Mouse (Mus musculus) erythroblast, embryonic 14.5 days (primary cell): ENCODE data around the gene Dpep3. TPM values are rescaled to one million over a fixed set of nuclear protein-coding genes. Genes with fewer than 3 reads are reported as not detected.

Source experiments
- H3K27me3 ChIP-seq: 2 replicates; pipeline ENCODE4 v1.6.1; 2012; ENCODE audit warnings: inconsistent platforms; ENCODE audit not compliant: control insufficient read depth
- H3K36me3 ChIP-seq: 2 replicates; pipeline ENCODE4 v1.6.1; 2012; ENCODE audit warnings: mild to moderate bottlenecking, inconsistent platforms; ENCODE audit not compliant: control insufficient read depth
- H3K4me1 ChIP-seq: 2 replicates; pipeline ENCODE4 v1.6.1; 2012; ENCODE audit warnings: inconsistent platforms; ENCODE audit not compliant: control insufficient read depth
- H3K4me3 ChIP-seq: replicated peaks from 2 replicates; pipeline ENCODE3; 2012; ENCODE audit warnings: moderate library complexity, mild to moderate bottlenecking, inconsistent platforms
- H3K9me3 ChIP-seq: 2 replicates; pipeline ENCODE4 v1.6.1; 2012; ENCODE audit warnings: low read length, inconsistent platforms, mixed read lengths; ENCODE audit not compliant: control insufficient read depth
- GATA1 ChIP-seq: IDR thresholded peaks from 2 replicates; pipeline ENCODE4 v1.6.1; 2012; ENCODE audit warnings: low read length, inconsistent platforms, mixed read lengths
- TAL1 ChIP-seq: IDR thresholded peaks from 3 replicates; pipeline ENCODE4 v1.6.1; 2012; ENCODE audit warnings: low read length, inconsistent platforms, mixed read lengths
- polyA plus RNA-seq: library from polyadenylated mRNA; stranded (reverse); fragments of >175 nt; gene quantifications from 2 replicates; pipeline ENCODE4 v1.2.3, GENCODE M21; 2012

The Dpep3 gene
- polyA plus RNA-seq, 1 experiment = not detected

GRCm38 (mm10) chr8:105943321-105943739, 35.9 kb downstream of the Dpep3 start, which contains the start of gene Lcat:
TSS of gene Lcat (minus strand) at chr8:105943382.
- TF ChIP-seq TAL1 (no peak), GATA1 (no peak)
- no peaks in the 10 kb centered on the region for H3K9me3 ChIP-seq
- H3K27me3 ChIP-seq = no peaks in the 10 kb centered on the region
- peak within 1 kb of the TSS; percentile 54 for H3K4me3 ChIP-seq
- H3K4me1 ChIP-seq = peaks cover 27% of the 10 kb centered on the region
- peaks cover 83% of the 10 kb centered on the region for H3K36me3 ChIP-seq

GRCm38 (mm10) chr8:105942542-105942941, 36.7 kb downstream of the Dpep3 start:
- Histone ChIP-seq H3K9me3 (no peaks in the 10 kb centered on the region), H3K36me3 (peaks cover 75% of the 10 kb centered on the region), H3K4me3 (peak overlapping the region; percentile 54), H3K27me3 (no peaks in the 10 kb centered on the region), H3K4me1 (peaks cover 35% of the 10 kb centered on the region)
- TF ChIP-seq TAL1 (no peak), GATA1 (no peak)

- H3K4me1 ChIP-seq = peaks cover 40% of the 10 kb centered on the region
- H3K9me3 ChIP-seq = no peaks in the 10 kb centered on the region
- TF ChIP-seq GATA1 = no peak
- TF ChIP-seq TAL1 = no peak
- H3K36me3 ChIP-seq = peaks cover 70% of the 10 kb centered on the region
- H3K27me3 ChIP-seq = no peaks in the 10 kb centered on the region
- H3K4me3 ChIP-seq = peak overlapping the region; percentile 54
These were observed 37.2 kb downstream of the Dpep3 start for GRCm38 (mm10) chr8:105942026-105942425.

DNA sequence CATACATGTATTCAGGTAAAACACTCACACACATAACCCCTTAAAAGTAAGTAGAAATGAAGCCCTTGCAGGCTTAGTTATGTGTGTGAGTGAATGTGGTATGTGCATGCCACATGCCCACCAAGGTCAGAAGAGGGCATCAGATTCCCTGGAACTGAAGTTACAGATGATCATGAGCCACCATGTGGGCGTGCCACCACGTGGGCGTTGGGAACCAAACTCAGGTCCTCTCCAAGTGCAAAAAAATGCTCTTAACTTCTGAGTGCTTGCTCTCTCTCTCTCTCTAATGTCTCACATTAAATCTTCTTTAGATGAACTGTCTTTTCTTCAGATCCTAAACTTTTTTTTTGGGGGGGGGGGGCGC, 40.9 kb downstream of the Dpep3 start, which contains the start of gene Psmb10:
Psmb10 (minus strand) TSS at position 139 of the 364 bp plus-strand sequence.
- H3K27me3 ChIP-seq = no peaks in the 10 kb centered on the region
- H3K4me1 ChIP-seq = peaks cover 64% of the 10 kb centered on the region
- no peak for TF ChIP-seq GATA1
- TF ChIP-seq TAL1 = no peak
- H3K36me3 ChIP-seq = peaks cover 42% of the 10 kb centered on the region
- H3K4me3 ChIP-seq = peak within 1 kb of the TSS; percentile 70
- H3K9me3 ChIP-seq = no peaks in the 10 kb centered on the region

- Histone ChIP-seq H3K9me3 (no peaks in the 10 kb centered on the region), H3K4me1 (peaks cover 64% of the 10 kb centered on the region), H3K36me3 (peaks cover 42% of the 10 kb centered on the region), H3K4me3 (peak overlapping the region; percentile 70), H3K27me3 (no peaks in the 10 kb centered on the region)
- TF ChIP-seq TAL1 (no peak), GATA1 (no peak)
These were observed 41.5 kb downstream of the Dpep3 start for GRCm38 (mm10) chr8:105937496-105938305.

GRCm38 (mm10) chr8:105936866-105937475, 42.3 kb downstream of the Dpep3 start:
- no peaks in the 10 kb centered on the region for H3K27me3 ChIP-seq
- peaks cover 65% of the 10 kb centered on the region for H3K4me1 ChIP-seq
- TF ChIP-seq TAL1 (no peak), GATA1 (no peak)
- H3K36me3 ChIP-seq = peaks cover 42% of the 10 kb centered on the region
- peak overlapping the region; percentile 70 for H3K4me3 ChIP-seq
- H3K9me3 ChIP-seq = no peaks in the 10 kb centered on the region

DNA sequence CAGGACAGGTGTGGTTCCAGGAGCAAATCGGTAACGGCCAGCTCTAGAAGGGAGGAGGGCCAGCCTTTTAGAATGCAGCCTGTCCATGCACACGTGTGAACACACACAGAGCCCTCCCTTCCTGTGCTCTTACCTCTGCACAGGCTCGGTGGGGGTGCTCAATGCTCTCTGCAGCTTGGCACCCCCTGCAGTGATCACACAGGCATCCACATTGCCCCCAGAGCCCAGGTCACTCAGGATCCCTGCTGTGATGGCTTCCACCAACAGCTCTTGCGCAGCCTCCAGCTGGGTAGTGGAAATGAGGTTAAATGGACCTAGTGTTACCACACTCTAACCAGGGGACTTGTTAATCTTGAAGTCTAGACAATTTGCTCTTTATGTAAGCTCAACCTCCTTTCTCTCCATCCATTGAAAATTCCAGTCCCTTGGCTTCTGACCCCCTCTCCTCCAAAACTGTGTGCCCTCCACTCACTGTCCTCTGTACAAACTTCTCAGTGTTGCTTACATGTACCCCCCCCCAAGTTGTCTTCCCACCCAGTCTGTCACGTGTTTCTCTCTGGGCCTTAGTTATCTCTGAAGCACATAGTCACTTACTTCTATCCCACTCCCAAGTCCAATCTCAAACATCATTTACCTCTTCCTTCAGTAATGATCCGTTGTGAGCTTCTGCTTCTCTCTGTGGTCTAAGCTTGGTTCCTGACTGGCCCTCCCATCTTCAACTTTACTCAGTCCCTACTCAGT, 43.2 kb downstream of the Dpep3 start:
- no peaks in the 10 kb centered on the region for H3K9me3 ChIP-seq
- TF ChIP-seq TAL1 = no peak
- TF ChIP-seq GATA1 = no peak
- H3K4me3 ChIP-seq = peak overlapping the region; percentile 70
- H3K27me3 ChIP-seq = no peaks in the 10 kb centered on the region
- peaks cover 41% of the 10 kb centered on the region for H3K36me3 ChIP-seq
- peaks cover 58% of the 10 kb centered on the region for H3K4me1 ChIP-seq

DNA sequence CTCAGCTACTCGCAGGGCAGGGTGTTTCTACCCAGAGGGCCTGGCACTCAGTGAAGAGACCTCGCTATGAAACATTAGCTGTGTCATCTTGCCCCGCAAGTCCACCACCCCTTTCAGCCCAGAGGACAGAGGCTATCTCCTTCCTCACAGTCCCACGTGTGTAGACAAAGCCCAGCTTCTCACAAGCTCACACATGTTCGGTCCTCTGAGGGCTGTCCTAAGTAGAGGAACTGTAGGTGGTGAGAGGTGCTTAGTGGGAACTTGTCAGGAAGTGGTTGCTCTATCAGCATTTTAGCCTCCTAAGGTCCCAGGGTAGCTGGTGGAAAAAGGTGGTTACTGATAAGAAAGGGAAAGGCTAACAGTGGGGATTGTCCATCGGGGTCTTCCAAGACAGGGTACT, 44.1 kb downstream of the Dpep3 start:
- Histone ChIP-seq H3K4me3 (no peak overlapping the region), H3K9me3 (no peaks in the 10 kb centered on the region), H3K27me3 (no peaks in the 10 kb centered on the region), H3K4me1 (peaks cover 66% of the 10 kb centered on the region), H3K36me3 (peaks cover 48% of the 10 kb centered on the region)
- TF ChIP-seq GATA1 = no peak
- TF ChIP-seq TAL1 = no peak

- peaks cover 64% of the 10 kb centered on the region for H3K4me1 ChIP-seq
These were observed 45.5 kb downstream of the Dpep3 start, which contains the start of gene Ctrl for GRCm38 (mm10) chr8:105933762-105934161. TSS of gene Ctrl (minus strand) at chr8:105933862.

More at GRCm38 (mm10) chr8:105933762-105934161, 45.5 kb downstream of the Dpep3 start, which contains the start of gene Ctrl:
- no peaks in the 10 kb centered on the region for H3K9me3 ChIP-seq
- no peaks in the 10 kb centered on the region for H3K27me3 ChIP-seq
- H3K36me3 ChIP-seq = peaks cover 48% of the 10 kb centered on the region
- TF ChIP-seq GATA1 (no peak), TAL1 (no peak)
- no peak within 1 kb of the TSS for H3K4me3 ChIP-seq
